Mouse (Mus musculus): Measurements from ENCODE around the gene Chst11.

DNA sequence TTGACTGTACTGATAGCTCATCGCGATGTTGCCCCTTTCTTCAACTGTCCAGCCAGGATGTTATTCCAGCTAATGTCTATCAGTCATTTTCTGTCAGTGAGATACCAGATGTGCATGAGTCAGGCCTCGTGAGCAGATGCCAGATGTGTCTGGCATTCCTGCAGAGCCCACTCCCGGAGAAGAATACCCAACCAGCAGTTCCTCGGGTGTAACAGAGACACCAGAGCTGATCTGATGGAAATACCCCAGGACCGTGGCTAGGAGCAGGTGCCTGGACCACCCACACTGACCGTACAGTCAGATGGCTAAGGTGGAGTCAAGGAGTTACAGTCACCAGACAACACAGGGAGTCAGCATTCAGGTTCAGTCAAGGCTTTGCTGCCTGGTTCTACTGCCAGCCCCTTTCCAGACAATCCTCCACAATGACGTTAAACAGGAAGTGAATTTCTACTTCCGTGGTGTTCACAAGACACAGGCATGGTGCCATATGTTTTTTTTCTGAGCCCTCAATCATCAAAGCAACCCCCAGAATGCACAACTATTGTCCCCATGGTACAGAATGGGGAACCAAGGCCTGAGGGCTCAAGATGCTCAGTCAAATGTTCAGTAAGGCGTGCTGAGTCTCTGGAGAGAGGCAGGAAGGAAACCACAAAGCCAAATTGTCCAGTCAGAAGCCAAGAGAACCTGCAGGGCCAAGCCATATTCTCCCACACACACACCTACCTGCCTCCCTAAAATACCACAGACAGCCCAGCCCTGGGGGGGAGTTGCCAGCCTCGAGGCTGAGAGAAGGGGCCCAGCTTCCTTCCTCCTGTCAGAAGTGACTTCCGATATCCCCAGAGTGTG, 198.6 kb downstream of the Chst11 start:
- TF ChIP-seq CTCF (IDR thresholded peaks at IDR 0.05; ENCODE audit: borderline replicate concordance, extremely low read depth, insufficient read depth, insufficient read length) (no peak), POLR2A (IDR thresholded peaks at IDR 0.05; ENCODE audit: borderline replicate concordance, extremely low read depth, insufficient read depth, insufficient read length, poor library complexity, severe bottlenecking) (no peak)
